Comparison of ENCODE assay signal across 8 mouse cellular contexts in the genomic region with DNA sequence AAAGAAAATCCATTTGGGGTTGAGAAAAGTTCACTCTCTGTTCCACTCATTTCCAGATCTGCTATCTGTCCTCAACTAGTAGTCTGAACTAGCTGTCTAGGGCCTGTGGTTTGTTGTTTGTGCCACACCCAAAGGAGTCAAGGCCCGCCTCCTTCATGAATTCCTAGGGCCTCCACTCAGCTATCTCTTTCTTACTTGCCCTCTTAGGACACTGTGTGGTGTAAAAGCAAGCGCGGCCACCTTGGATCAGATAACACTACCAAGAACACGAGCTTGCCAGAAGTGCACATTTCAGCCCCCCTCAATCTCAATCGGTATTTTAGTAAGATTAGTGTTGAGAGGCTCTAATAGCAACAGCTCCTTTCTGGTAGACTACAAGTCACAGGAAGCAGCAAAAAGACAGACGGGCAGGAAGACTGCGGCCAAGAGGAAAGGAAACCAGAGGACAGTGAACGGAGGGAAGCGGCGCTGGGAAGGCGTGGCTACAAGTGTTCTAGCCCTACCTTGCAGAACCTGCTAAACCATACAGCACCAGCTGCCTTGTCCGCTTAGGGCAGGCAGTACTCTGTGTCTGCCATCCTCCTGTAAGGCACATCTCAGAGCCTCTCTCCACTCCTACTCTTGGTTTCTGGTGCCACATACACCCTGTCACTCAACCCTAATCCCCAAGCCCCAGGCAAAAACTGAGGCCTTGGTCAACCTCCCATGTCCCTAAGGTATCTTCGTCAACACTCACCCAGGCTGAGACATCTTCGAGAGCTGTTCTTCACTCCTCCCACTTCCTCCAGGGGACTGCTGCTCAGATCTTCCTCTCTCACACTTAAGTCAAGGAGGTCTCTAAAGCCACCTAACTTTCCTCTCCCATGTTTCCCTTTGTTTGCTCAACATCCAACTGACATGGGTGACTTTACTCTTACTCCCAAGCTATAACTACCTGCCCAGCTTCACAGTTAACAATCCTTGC. TPM values are rescaled to one million over a fixed set of nuclear protein-coding genes. Genes with fewer than 3 reads are reported as not detected.
DNase-seq lines count a peak whose midpoint lies in the region; ATAC-seq and TF ChIP-seq lines count a peak whose summit lies in the region.

No protein-coding gene starts in this region.

- peak overlapping the region; percentile 88 for H3K9ac ChIP-seq in CH12.LX (ENCODE audit: insufficient read depth, low read depth)
- H3K9ac ChIP-seq in liver, embryonic 16.5 days (ENCODE audit: low read depth, low read length), result peak overlapping the region; percentile 35
- peak overlapping the region; percentile 49; the same call in 1 of the 2 replicates for H3K9ac ChIP-seq in stomach, embryonic 16.5 days (ENCODE audit: low read length)
- H3K9ac ChIP-seq in midbrain, embryonic 11.5 days (ENCODE audit: low read length), result no peak overlapping the region

- peak overlapping the region; percentile 78 for H3K4me2 ChIP-seq in CH12.LX (ENCODE audit: insufficient read depth, low read depth, poor library complexity, severe bottlenecking)
- H3K4me2 ChIP-seq in liver, embryonic 16.5 days (ENCODE audit: low read depth, low read length), result peak overlapping the region; percentile 71
- H3K4me2 ChIP-seq in stomach, embryonic 16.5 days (ENCODE audit: low read depth, low read length), result peak overlapping the region; percentile 27; the same call in 1 of the 2 replicates
- H3K4me2 ChIP-seq in midbrain, embryonic 11.5 days, result no peak overlapping the region

- peak; percentile 61 for TF ChIP-seq POLR2A in CH12.LX (IDR thresholded peaks at IDR 0.05; ENCODE audit: low read depth, low read length)

- H3K4me3 ChIP-seq in CH12.LX (replicated peaks in 1 of 3; ENCODE audit: low read depth in 2 of 3, low read length in 2 of 3, poor library complexity in 1 of 3), result peak overlapping the region; percentile 40 to 48 (median 40)
- H3K4me3 ChIP-seq in liver, embryonic 16.5 days (ENCODE audit: low read depth, low read length), result peak overlapping the region; percentile 47
- H3K4me3 ChIP-seq in stomach, embryonic 16.5 days (replicated peaks; ENCODE audit: low read length), result no peak overlapping the region; the same call in 1 of the 2 replicates
- H3K4me3 ChIP-seq in midbrain, embryonic 11.5 days (ENCODE audit: low read depth, low read length), result no peak overlapping the region

- H3K9me3 ChIP-seq in CH12.LX (replicated peaks; ENCODE audit: low read length), result no peaks in the 10 kb centered on the region
- H3K9me3 ChIP-seq in liver, embryonic 16.5 days (replicated peaks; ENCODE audit: control insufficient read depth, low read length), result no peaks in the 10 kb centered on the region
- H3K9me3 ChIP-seq in stomach, embryonic 16.5 days (replicated peaks; ENCODE audit: control insufficient read depth, low read length), result no peaks in the 10 kb centered on the region
- H3K9me3 ChIP-seq in midbrain, embryonic 11.5 days (ENCODE audit: control insufficient read depth, low read length), result no peaks in the 10 kb centered on the region; the same call in 1 of the 2 replicates

- peak; percentile 84 for ATAC-seq in granulocyte monocyte progenitor cell, adult 5-6 weeks (replicated peaks; ENCODE audit: poor library complexity, severe bottlenecking)
- peak; percentile 93 for ATAC-seq in liver, embryonic 16.5 days (ENCODE audit: low read depth)
- ATAC-seq in stomach, embryonic 16.5 days (ENCODE audit: insufficient read depth, low FRiP score), result peak; percentile 87
- ATAC-seq in midbrain, embryonic 11.5 days (ENCODE audit: low FRiP score), result no peak

- peak; percentile 21; the same call in 1 of the 2 replicates for TF ChIP-seq EP300 in CH12.LX (IDR thresholded peaks at IDR 0.05; ENCODE audit: low read length)

- H3K79me2 ChIP-seq in CH12.LX (replicated peaks; ENCODE audit: control insufficient read depth, extremely low read depth, insufficient read depth, poor library complexity, severe bottlenecking), result peaks cover 29% of the 10 kb centered on the region

- no peak for TF ChIP-seq CTCF in CH12.LX (conservative IDR thresholded peaks at IDR 0.05 in 1 of 2, IDR thresholded peaks at IDR 0.05 in 1 of 2; ENCODE audit: low read depth in 2 of 2, low read length in 2 of 2)

- peaks cover 0 to 20% of the 10 kb centered on the region in 2 experiments for H3K36me3 ChIP-seq in CH12.LX (replicated peaks in 1 of 2; ENCODE audit: control insufficient read depth in 1 of 2, insufficient read depth in 1 of 2, low read length in 1 of 2)
- H3K36me3 ChIP-seq in liver, embryonic 16.5 days (ENCODE audit: control insufficient read depth, insufficient read depth), result no peaks in the 10 kb centered on the region
- no peaks in the 10 kb centered on the region for H3K36me3 ChIP-seq in stomach, embryonic 16.5 days (ENCODE audit: control insufficient read depth, insufficient read depth, low read length)
- peaks cover 7% of the 10 kb centered on the region for H3K36me3 ChIP-seq in midbrain, embryonic 11.5 days (ENCODE audit: control insufficient read depth, insufficient read depth, low read length)

- DNase-seq in 416B (ENCODE audit: low read depth) (peak; percentile 88), CH12.LX (ENCODE audit: extremely low read depth) (peak; percentile 70)
- DNase-seq in layer of hippocampus, adult 8-10 months (ENCODE audit: low spot score in 2 of 2), result no peak
- DNase-seq in midbrain, embryonic 11.5 days (ENCODE audit: low spot score, missing footprints), result no peak
- no peak for DNase-seq in left cerebral cortex, postnatal 4 days

- TF ChIP-seq RAD21 in CH12.LX (IDR thresholded peaks at IDR 0.05; ENCODE audit: low read depth, low read length), result no peak; the same call in 1 of the 2 replicates

- H3K4me1 ChIP-seq in CH12.LX (ENCODE audit: control insufficient read depth in 1 of 2, insufficient read depth in 2 of 2), result peaks cover 23 to 66% of the 10 kb centered on the region in 2 experiments
- peaks cover 41% of the 10 kb centered on the region for H3K4me1 ChIP-seq in liver, embryonic 16.5 days (ENCODE audit: control insufficient read depth, low read depth, low read length)
- peaks cover 31% of the 10 kb centered on the region for H3K4me1 ChIP-seq in stomach, embryonic 16.5 days (ENCODE audit: control insufficient read depth, insufficient read depth, low read length)
- H3K4me1 ChIP-seq in midbrain, embryonic 11.5 days (ENCODE audit: control insufficient read depth, insufficient read depth, low read length), result no peaks in the 10 kb centered on the region

- H3K27me3 ChIP-seq in CH12.LX (replicated peaks), result no peaks in the 10 kb centered on the region
- H3K27me3 ChIP-seq in liver, embryonic 16.5 days (ENCODE audit: control insufficient read depth, insufficient read depth, low read depth, low read length), result no peaks in the 10 kb centered on the region
- H3K27me3 ChIP-seq in stomach, embryonic 16.5 days (ENCODE audit: control insufficient read depth, insufficient read depth, low read length), result no peaks in the 10 kb centered on the region
- no peaks in the 10 kb centered on the region for H3K27me3 ChIP-seq in midbrain, embryonic 11.5 days (ENCODE audit: control insufficient read depth, insufficient read depth, low read length)

- peak overlapping the region; percentile 91 for H3K27ac ChIP-seq in CH12.LX (ENCODE audit: insufficient read depth, low read depth)
- H3K27ac ChIP-seq in liver, embryonic 16.5 days (ENCODE audit: low read length), result peak overlapping the region; percentile 95
- H3K27ac ChIP-seq in stomach, embryonic 16.5 days (ENCODE audit: low read length), result peak overlapping the region; percentile 92
- H3K27ac ChIP-seq in midbrain, embryonic 11.5 days (ENCODE audit: low read depth, low read length), result no peak overlapping the region

- 16% methylated on average over 14 of the region's 14 CpGs for WGBS in liver, embryonic 16.5 days (ENCODE audit: insufficient replicate concordance)
- WGBS in stomach, embryonic 16.5 days, result 56% methylated on average over 14 of the region's 14 CpGs
- 83% methylated on average over 14 of the region's 14 CpGs for WGBS in midbrain, embryonic 11.5 days

- dilution Hi-C loops in CH12.LX (cut with MboI; ENCODE audit: extremely low pct_ligation_motif_present, extremely low pct_unique_long_range_greater_than_20kb, low sequenced_read_pairs), result no loop called here

- in situ Hi-C loops in CH12.LX (cut with MboI; ENCODE audit: low pct_ligation_motif_present, low pct_unique_long_range_greater_than_20kb, low sequenced_read_pairs), result no loop called here

- intact Hi-C loops in left cerebral cortex, postnatal 4 days (cut with DNase I), result no loop called here

TF ChIP-seq in CH12.LX, 34 proteins besides CTCF, POLR2A, EP300 and RAD21 (continues in another document):
- TF ChIP-seq USF2 (conservative IDR thresholded peaks at IDR 0.05; ENCODE audit: low read depth, low read length) (no peak), ELF1 (IDR thresholded peaks at IDR 0.05; ENCODE audit: low read depth, low read length) (0 out of 2 replicates have a peak, but pooled peaks have one; percentile 24), MEF2A (IDR thresholded peaks at IDR 0.05; ENCODE audit: borderline replicate concordance, low read depth, low read length) (peak; percentile 45; the same call in 1 of the 2 replicates), NELFE (IDR thresholded peaks at IDR 0.05; ENCODE audit: low read depth, low read length) (peak; percentile 64)

RNA-seq across cellular contexts. Expression of a gene that starts 18.9 kb away (rescaled TPM):
- total RNA-seq in CH12.LX (2012; rRNA removed), result 14.9 and 16.1 TPM in 2 replicates
- total RNA-seq in CH12.LX (2014; rRNA removed), result 10.6 and 11.6 TPM in 2 replicates
- polyA plus RNA-seq in CH12.LX (2012; ENCODE audit: insufficient read length, low read depth), result 17.8 and 19.1 TPM in 2 replicates
- 44.0 and 48.2 TPM in 2 replicates for total RNA-seq in granulocyte monocyte progenitor cell, adult 5-6 weeks (2014; fragmentation: Nextera tagmentation)
- 37.8 and 40.1 TPM in 2 replicates for total RNA-seq in granulocyte monocyte progenitor cell, adult 5-6 weeks (2017)
- polyA plus RNA-seq in liver, embryonic 16.5 days (2015; fragmentation: Nextera tagmentation; extraction: Ambion mirVana), result 29.1 and 30.0 TPM in 2 replicates
- polyA plus RNA-seq in stomach, embryonic 16.5 days (2015; fragmentation: Nextera tagmentation; extraction: Ambion mirVana), result 77.3 and 88.1 TPM in 2 replicates
- 10 to 100 TPM; 33.0 to 45.1 (median 38.3) TPM for total RNA-seq in layer of hippocampus, adult 8-10 months (2022)
- polyA plus RNA-seq in midbrain, embryonic 11.5 days (2014; fragmentation: Nextera tagmentation; extraction: Ambion mirVana), result 99.5 and 101 TPM in 2 replicates
- total RNA-seq in left cerebral cortex, postnatal 4 days (2021), result 10 to 100 TPM; 81.9 to 86.2 TPM

RNA-seq across cellular contexts. Expression of a gene that starts 54.6 kb away (rescaled TPM):
- total RNA-seq in CH12.LX (2012; rRNA removed), result 0.04 TPM in 1 of 2 replicates, not detected in the other
- not detected in 2 replicates for total RNA-seq in CH12.LX (2014; rRNA removed)
- 0.12 and 0.17 TPM in 2 replicates for polyA plus RNA-seq in CH12.LX (2012; ENCODE audit: insufficient read length, low read depth)
- total RNA-seq in granulocyte monocyte progenitor cell, adult 5-6 weeks (2014; fragmentation: Nextera tagmentation), result not detected in 2 replicates
- total RNA-seq in granulocyte monocyte progenitor cell, adult 5-6 weeks (2017), result not detected in 2 replicates
- polyA plus RNA-seq in liver, embryonic 16.5 days (2015; fragmentation: Nextera tagmentation; extraction: Ambion mirVana), result 0.05 and 0.08 TPM in 2 replicates
- polyA plus RNA-seq in stomach, embryonic 16.5 days (2015; fragmentation: Nextera tagmentation; extraction: Ambion mirVana), result 0.35 and 0.41 TPM in 2 replicates
- 1 to 10 TPM; 1.7 to 2.6 (median 2.4) TPM for total RNA-seq in layer of hippocampus, adult 8-10 months (2022)
- polyA plus RNA-seq in midbrain, embryonic 11.5 days (2014; fragmentation: Nextera tagmentation; extraction: Ambion mirVana), result 0.76 and 0.78 TPM in 2 replicates
- 10 to 100 TPM; 10.6 to 11.9 TPM for total RNA-seq in left cerebral cortex, postnatal 4 days (2021)

Comparison
In these comparisons a context has a peak if more than half of its experiments do, and no peak if none do; other contexts are left out.
1. DNase-seq: peak in 416B (single experiment) and CH12.LX (single experiment); none in layer of hippocampus, adult 8-10 months (0 of 2), midbrain, embryonic 11.5 days (single experiment) and left cerebral cortex, postnatal 4 days (single experiment).
2. H3K4me3 ChIP-seq: peak in CH12.LX (3 of 3) and liver, embryonic 16.5 days (single experiment); none in stomach, embryonic 16.5 days (single experiment) and midbrain, embryonic 11.5 days (single experiment).